Mouse (Mus musculus): ENCODE results near the gene Ppp1r3e.

Gene Ppp1r3e

DNA sequence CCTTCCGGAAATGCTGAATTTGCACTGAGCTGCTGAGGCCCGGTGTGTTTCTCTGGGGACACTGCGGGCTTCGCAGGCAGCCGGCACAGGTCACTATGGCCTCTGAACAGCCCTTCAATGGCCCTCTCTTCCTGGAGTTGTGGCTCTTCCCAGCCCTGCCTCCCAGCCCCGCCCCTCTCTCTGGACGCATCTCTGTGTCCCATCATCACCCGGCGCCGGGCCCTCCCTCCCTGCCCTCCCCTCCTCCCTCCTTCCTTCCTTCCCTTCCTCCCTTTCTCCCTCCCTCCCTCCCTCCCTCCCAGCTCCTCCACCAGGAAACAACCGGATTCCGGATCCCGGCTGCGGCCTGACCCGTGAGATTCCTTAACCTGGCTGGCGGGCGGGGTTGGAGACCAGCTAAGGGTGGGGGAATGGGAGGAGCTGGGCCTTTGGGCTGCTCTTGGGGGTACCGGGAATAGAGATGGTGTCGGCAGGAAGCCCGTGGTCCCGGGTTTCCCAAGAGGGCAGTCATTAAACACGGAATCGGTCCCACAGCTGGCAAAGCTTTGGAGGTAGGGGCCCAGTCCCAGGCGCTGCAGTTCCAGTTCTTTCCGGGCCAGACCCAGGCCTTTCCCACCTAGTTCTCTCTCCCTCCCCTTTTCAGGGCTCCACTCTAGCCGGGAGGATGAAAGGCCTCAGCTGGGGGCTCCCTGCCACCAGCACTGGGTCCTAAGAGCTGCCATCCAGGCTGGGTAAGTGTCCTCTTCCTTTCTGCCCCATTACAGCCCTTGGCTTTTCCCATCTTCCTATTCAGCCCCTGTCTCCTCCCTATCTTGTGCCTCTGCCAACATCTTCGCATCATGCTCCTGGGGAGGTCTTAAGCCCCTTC, 6.0 kb upstream of the Ppp1r3e start, which contains the start of the genes Bcl2l2 and Gm20521:
Gene Bcl2l2, plus strand, starts transcription at position 224 of the 868 bp plus-strand sequence.
Gene Gm20521, plus strand, starts transcription at position 288 of the 868 bp plus-strand sequence.
- DNase-seq (ENCODE audit: low spot score), result peak; percentile 95

DNA sequence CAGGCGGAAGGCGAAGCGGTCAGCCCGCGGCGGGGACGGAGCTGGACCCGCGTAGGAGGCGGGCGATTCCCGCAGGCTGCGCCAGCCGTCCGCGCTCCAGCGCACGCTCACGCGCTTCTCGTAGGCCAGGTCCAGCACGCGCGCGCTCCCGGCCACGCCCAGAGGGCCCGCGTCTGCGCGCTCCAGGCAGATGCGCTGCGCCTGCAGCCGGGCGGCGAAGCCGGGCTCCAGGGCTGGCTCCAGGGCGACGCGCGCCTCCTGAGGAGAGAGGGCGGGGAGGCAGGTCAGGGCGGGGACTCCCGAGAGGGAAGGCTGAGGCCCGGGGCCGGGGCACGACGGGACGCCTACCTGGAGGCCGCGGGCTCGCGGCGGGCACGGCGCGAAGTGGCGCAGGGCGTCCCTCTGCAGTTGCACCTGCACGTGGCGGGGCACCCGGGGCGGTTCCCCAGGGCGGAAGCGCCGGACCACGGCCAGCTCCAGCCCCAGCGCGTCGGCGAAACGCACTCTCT, 757 bp downstream of the Ppp1r3e start:
- peak; percentile 94 for DNase-seq (ENCODE audit: low spot score)

DNA sequence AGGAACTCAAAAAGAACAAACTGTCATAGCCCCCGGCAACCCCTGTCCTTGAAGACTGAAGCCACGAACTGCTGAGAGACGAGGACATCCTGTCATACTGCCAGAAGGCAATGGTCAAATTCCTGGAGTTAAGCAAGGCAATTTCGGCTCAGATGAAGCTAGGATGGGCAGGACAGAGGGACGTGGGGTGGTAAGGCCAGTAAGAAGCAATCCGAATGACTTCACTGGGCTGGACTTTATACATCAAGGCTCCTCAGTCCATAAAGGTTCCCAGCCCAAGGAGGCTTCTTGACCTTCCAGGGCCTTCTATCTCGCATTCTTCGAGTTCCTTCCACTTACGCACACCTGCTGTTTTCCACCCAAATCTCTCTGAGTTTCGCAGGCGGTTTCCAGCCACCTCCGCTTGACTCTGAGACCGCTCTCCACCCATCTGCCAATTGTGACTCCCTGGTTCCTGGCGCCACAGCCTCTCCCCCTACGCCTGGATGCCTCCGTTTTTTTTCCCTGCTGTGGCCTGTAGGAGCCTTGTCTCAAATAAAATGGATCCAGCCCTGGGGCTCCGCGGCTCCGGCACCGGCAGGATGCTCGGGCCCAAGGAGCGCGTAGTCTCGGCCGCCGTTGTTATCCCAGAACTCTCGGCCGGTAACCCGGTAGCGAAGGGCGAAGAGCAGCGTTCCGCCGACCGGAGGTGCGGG, 1.4 kb downstream of the Ppp1r3e start:
- DNase-seq (ENCODE audit: low spot score), result no peak

DNA sequence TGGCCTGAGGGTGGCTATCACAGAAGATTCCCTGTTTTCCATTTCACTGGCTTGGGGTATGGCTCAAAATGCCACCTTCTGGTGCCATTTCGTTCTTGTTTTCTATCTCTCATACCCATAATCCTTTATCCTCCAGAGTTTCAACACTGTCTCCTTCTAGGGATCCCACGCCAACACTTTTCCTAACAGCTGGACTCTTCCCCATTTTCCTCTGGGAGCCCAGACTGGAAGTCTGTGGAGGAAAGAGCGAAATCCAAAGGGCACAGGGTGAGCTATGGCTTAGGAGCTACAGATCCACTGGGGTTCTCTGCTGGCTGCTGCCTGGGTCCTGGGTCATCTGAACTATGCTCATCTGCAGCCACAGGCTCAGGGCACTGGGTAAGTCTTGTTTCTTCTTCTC, 3.2 kb downstream of the Ppp1r3e start:
- no peak for DNase-seq (ENCODE audit: low spot score)

DNA sequence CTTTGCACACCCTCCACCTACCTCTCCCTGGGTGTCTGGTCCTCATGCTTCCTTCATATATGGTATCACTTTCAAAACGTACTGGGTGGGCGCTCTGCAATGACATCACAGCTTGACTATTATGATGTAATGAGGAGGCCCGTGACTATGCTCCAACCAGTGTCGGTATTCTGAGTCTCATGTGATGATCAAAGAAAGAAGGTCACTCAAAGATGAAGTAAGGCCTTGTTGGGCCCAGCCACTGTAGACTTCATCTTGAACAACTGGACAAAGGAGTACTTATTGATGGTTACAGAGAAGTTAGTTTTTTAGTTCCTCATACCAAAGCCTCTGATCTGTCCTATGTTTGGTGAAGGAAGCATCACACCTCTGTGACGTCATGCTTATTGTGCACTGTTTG, 6.5 kb downstream of the Ppp1r3e start, which contains the start of gene Homez:
Gene Homez, minus strand, starts transcription at position 101 of the 400 bp plus-strand sequence.
- DNase-seq (ENCODE audit: low spot score), result no peak

DNA sequence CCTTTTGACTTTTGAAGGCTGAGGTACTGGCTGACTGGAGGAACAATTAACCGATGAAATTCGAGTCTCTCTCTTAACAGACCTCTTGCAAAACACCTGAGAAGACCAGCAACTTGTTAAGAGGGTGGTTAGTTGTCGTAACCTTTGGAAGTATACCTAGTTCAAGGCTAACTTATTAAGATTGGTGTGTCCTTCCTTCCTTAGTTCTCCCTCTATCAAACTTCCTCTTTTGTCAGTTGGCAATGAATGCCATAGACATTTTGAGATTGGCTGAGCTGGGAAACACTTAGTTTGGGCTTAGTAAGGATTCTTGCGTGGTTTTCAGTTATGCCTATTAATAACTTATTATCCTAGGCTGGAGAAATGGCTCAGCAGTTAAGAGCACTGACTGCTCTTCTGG, 9.3 kb downstream of the Ppp1r3e start:
- no peak for DNase-seq (ENCODE audit: low spot score)

DNA sequence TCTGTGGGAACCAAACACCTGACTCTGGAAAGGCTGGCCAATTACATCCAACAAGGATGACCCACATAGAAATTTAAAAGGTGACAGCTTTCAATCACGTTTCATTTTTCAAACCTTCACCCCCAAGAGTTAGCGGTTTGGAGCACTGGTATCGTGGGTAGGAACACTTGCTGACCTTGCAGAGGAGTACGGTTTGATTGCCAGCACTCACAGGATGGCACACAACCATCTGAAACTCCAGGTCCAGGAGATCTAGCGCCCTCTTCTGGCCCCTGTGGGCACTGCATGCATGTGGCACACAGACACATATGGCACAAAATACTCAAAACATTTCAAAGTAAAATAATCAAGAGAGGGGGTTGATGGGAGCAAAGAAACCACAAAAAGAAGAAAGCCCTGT, 10.4 kb downstream of the Ppp1r3e start:
- peak; percentile 75 for DNase-seq (ENCODE audit: low spot score)

DNA sequence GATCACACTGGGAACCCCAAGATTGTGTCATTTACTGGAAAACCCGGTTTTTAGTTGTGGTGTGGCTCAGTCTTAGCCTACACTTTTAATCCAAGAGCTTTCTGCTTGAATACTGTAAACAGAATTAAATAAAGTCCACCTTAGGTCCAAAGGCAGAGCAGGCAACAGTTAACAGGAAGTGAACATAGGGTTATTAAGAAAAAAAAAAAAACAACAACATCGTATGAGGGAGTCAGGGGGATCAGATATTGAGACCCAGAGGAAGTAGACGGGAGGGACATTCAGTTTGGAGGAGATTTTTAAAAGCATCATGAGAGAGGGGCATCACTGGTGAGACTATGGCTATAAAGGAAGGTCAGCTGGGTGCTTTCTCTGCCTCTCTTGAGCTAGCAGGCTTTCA, 11.1 kb downstream of the Ppp1r3e start:
- no peak for DNase-seq (ENCODE audit: low spot score)

DNA sequence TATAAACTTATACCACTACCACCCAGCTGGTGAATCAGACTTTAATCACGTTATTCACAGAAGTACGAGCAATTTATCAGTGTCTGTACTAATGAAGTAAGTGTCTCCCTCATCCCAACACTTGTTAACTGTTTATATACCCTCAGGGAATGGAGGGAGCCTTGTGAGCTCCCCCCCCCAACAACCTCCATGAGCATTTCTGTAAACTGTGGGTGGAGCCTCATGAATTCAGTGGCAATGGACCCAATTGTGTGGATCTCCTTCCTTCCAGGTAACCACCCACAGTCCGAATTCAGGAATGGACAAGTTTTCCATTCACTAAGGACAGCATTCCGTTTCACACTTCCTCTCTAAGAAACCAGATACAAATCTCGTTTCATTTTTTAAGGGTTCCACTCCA, 11.7 kb downstream of the Ppp1r3e start:
- no peak for DNase-seq (ENCODE audit: low spot score)

DNA sequence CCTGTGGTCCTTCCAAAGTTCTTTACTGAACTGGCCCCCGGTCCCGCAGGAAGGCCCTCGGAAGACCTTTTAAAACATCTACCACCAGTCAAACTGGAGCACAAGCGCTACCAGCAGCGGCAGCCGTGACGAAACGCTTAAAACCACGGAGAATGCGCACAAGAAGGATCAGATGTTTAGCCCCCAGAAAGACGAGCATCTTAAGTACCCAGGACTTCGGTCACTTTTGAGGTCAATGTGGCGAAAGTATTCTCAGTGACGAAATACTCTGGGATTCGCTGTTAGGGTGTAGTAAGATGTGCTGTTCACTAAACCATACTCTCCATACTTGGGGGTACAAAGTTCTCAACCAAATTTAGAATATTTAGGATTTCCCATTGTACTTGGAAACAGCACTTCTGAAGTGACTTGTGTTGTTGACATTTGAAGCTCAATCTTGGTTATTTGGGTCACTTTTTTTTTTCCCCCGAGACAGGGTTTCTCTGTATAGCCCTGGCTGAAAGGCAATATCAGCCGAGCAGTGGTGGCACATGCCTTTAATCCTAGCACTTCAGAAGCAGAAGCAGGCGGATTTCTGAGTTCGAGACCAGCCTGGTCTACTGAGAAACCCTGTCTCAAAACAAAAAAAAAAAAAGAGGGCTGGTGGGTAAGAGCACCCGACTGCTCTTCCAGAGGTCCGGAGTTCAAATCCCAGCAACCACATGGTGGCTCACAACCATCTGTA, 12.9 kb downstream of the Ppp1r3e start:
- DNase-seq (ENCODE audit: low spot score), result no peak

DNA sequence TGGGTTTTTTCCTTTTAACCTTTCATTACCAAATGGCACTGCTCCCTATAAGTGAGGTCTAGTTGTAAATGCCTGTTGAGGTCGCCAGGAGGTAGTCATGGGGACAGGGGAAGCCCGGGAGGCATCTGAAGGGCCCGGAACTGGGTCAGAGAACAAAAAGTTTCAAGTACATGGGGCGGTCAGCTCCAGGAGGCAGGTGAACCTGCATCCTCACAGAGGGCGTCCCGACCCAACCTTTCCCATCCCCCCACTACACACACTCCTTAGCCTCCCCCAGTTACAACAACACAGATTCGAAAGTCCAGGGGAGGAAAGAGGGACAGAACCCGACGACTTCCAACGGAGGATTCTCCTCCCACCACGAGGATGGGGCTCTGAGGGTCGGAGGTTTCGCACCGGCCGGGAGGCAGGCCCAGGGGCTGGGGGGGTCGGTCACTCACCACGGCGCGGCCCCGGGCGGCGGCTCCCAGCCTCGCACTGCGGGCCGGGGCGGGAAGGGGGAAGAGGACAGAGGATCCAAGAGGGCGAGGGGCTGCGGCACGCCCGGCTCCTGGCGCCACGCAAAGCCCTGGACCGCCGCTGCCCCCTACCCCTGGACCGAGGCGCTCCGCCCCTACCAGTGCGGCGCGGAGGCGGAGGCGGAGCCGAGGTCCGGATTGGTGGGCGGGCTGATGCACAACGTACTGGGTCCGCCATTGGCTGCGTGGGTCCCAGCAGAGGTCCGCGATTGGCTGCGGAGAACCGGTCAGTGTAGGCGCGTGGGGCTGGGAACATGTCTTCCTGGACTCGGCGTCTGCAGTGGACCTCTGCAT, 13.6 kb downstream of the Ppp1r3e start:
- DNase-seq (ENCODE audit: low spot score), result peak; percentile 93

DNA sequence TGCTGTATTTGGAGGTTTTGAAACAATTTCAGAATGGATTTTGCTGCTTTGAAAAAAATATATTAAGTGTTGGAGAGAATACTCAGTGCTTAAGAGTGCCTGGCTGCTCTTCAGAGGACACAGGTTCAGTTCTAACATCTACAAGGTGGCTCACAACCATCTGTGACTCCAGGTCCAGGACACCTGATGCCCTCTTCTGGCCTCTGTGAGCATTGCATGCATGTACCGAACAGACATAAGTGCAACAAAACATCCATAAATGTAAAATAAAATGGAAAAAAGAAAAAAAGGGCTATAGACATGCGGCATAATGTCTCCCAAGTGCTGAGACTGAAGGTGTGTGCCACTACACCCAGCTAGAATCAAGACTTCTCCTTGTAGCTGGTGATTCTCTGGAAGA, 16.8 kb downstream of the Ppp1r3e start:
- peak; percentile 75 for DNase-seq (ENCODE audit: low spot score)

DNA sequence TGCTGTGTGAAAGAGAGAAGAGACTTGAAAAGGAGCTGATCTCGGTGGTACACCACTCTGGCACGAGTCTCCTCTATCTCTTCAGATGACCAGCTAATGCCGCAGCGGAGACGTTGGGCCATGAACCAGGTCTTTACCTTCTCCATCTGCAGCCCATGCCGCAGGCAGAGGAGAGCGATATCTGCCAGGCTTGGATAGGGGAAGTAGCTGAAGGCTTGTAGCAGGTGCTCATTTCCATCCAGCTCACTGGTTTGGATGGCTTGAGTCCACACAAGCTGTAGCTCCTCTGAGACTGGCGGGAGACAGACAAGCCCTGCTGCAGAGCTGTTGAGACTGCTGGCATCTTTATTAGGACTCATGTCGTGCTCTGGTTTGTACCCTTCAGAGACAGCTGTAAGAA, 19.5 kb downstream of the Ppp1r3e start:
- no peak for DNase-seq (ENCODE audit: low spot score)

DNA sequence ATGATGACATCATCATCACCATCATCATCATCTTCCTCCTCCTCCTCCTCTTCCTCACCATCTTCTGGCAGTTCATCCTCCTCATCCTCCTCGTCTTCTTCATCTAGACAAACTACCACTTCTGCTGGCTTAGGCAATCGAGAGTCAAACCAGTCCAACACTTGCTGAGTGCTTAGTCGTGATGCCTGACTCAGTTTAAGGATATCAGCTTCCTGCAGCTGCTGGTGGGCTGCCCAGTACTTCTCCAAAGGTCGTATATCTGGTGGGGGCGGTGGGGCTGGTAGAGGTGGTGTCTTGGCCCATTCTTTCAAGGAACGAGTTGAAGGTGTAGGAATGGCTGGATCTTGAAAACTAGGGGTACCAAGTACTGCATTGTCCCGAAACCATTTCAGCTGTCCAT, 20.6 kb downstream of the Ppp1r3e start:
- DNase-seq (ENCODE audit: low spot score), result no peak

DNA sequence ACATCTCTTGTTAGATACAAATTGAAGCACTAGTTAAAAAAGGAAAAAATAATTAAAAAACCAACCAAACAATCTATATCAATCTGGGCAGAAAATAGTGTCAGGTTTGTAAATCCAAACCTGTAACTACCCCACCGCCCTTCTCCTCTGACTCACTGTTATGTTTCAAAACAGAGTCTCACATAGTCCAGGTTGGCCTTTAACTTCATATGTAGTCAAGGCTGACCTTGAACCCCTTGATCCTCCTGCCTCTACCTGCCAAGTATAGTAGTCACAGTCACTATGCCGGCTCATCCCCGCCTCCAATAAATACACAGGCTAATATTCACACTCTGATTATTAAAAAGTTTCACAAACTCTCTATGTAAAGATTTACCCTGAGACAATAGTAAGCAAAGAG, 21.6 kb downstream of the Ppp1r3e start:
- DNase-seq (ENCODE audit: low spot score), result no peak

DNA sequence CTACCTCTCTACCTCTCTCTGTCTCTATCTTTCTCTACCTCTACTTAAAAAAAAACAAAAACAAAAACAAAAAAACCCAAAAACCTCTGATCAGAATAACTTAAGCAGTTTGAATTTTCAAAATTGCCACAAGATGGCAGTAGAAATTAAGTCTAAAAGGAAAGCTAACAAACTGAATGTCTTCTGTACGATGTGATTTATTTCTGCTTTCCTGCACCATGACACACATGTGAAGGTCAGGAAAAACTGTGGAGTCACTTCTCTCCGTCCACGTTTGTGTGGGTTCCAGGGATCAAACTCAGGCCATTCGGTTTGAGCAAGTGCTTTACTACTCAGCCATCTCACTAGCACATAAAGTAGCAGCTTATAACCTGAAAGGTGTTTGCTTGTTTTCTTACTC, 33.9 kb downstream of the Ppp1r3e start:
- no peak for DNase-seq (ENCODE audit: low spot score)

DNA sequence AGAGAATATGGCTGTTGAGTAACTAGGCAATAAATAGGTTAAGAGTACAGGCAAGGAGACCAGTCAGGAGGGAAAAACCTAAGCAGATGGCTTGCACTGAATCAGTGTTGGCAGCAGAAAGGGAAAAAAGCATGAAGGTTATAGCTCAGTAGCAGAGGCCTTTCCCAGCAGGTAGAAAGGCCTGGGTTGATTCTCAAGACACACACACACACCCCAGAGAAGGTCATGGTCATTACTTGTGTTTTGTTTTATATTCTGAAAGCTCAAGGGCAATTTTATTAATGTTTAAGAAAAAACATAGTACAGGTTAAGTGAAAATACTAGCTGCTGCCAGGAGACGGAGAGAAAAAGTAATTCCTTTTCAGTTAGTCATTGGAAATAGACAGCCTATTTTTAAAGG, 53.6 kb downstream of the Ppp1r3e start:
- no peak for DNase-seq (ENCODE audit: low spot score)
